Mouse (Mus musculus) cortical plate, adult 2 months (tissue): ENCODE data around the gene Slc7a14.

Experiments used
- CTCF ChIP-seq: fragments of 200-500 bp; IDR thresholded peaks from 2 replicates; pipeline ENCODE4 v1.5.1; 2011; ENCODE audit warnings: mild to moderate bottlenecking, control low read depth, low read length; ENCODE audit not compliant: insufficient read depth; ENCODE audit errors: extremely low read depth
- POLR2A ChIP-seq: fragments of 200-500 bp; IDR thresholded peaks from 2 replicates; pipeline ENCODE4 v1.6.1; 2011; ENCODE audit warnings: mild to moderate bottlenecking, low read length, control low read depth; ENCODE audit not compliant: insufficient read depth; ENCODE audit errors: extremely low read depth

DNA sequence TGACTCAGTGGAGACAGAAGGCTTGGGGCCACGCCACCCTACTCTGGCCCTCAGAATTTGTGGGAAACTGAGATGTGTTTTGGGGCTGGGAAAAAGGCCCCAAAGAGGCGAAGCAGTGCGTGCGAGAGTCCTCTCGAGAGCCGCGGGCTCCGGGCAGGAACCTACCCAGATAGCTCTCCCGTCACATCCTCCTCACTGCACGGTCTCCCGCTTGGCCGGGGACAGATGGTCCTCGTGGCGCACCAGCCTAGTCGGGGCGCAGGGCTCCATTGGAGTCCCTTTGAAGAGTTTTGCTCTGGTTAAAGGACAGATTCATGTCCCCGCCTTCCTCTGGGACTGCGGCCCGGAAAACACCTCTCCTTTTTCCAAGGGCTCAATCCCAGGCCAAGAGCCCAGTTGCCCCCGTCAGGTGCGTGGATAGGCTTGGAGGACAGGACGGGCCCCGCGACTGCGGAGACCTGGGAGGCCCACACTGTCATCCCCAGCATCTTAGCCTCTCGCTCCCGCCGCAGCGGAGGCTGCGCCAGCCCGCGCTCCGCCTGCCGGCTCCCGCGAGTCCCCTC, 726 bp downstream of the Slc7a14 start:
- TF ChIP-seq CTCF (no peak), POLR2A (0 out of 2 replicates have a peak, but pooled peaks have one; percentile 3)
